Mouse (Mus musculus) olfactory bulb, adult 2 months (tissue): ENCODE measurements around the gene Vwa7.

Experiments used
- CTCF ChIP-seq: fragments of 200-500 bp; IDR thresholded peaks from 2 replicates; pipeline ENCODE4 v1.5.1; 2012; ENCODE audit warnings: low read depth, mild to moderate bottlenecking, low read length, moderate library complexity; ENCODE audit not compliant: insufficient read depth
- POLR2A ChIP-seq: fragments of 200-500 bp; IDR thresholded peaks from 2 replicates; pipeline ENCODE4 v1.6.1; 2012; ENCODE audit warnings: mild to moderate bottlenecking, low read depth, low read length, moderate library complexity; ENCODE audit not compliant: insufficient read depth

DNA sequence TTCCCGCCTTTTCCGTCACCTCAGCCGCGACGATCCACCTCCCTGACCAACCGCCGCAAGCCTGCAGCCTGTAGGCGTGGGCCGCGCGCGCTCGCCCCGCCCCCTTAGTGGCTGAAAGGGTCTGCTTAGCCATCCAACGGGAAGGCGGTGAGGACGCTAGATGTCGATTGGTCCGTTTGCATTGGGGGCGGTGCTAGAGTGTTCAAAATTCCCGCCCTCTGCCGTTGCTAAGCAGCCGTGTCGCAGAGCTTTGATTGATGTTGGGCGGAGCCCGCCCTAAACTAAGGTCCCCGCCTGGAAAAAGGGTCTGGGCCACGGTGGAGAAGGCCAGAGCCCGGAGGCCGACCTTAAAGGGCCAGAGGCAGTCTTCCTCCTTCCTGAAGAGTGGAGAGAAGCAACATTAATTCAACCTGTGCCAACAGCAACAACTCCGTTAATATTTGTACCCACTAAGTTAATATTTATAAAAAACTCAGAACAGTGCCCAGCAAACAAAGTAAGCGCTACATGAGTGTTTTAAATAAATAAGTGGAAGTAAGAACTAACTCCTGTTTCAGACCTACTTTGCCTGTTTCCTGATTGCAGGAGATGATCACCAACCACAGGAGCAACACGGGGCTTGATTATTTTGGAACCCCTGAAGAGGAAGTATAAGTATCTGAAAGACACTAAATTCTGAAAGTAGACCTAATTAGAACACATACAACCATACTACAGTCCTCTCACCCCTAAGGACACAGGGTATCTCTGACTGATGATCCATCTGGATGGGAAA lies 30.5 kb downstream of the Vwa7 start, which contains the start of gene Msh5:
- TF ChIP-seq POLR2A (no peak), CTCF (no peak)
